9 mouse cellular contexts compared by ENCODE assay signal in the genomic region with DNA sequence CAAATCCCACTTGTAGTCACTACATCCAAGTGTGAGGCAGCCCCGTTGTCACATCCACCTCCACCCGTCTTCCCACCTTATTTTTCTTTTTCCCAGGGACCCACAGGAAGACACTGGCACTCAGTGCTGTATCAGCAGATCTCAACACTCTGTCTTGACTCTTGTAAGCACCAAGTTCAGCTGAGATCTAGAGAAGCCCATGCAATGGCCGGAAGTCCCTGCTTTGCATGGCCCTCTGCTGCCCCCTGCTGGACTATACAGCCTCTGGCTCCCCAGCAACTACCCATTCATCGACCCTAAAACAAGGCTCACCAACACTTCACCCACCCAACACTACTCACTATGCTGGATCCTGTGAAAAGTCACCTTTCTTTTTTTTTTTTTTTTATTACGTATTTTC. TPM values are rescaled to one million over a fixed set of nuclear protein-coding genes. Genes with fewer than 3 reads are reported as not detected.
A peak's percentile ranks its signal among the peaks of the same experiment; 100 is the strongest.
DNase-seq lines count a peak whose midpoint lies in the region; ATAC-seq and TF ChIP-seq lines count a peak whose summit lies in the region.
"Had no signal": no experiment of that assay in that cellular context is flagged by ENCODE, and none has a peak within 500 bp of the region (broad histone marks: within the 10 kb centered on the region; RNA-seq: fewer than 3 reads in every experiment).

No protein-coding gene starts in this region.

- H3K9me3 ChIP-seq in CH12.LX (replicated peaks; ENCODE audit: low read length): no peaks in the 10 kb centered on the region
- no peaks in the 10 kb centered on the region for H3K9me3 ChIP-seq in forebrain, embryonic 14.5 days (replicated peaks; ENCODE audit: control insufficient read depth, low read length)
- H3K9me3 ChIP-seq: heart, embryonic 13.5 days had no signal

- in situ Hi-C loops in CH12.LX (cut with MboI; ENCODE audit: low pct_ligation_motif_present, low pct_unique_long_range_greater_than_20kb, low sequenced_read_pairs): loop anchor here (5.0 to 10.0 kb wide), 3 partner anchors 33 to 290 kb away; a partner anchor contains a TSS

- intact Hi-C loops in heart, postnatal 25 days (cut with DNase I): loop anchor here (1.0 to 5.0 kb wide), 3 partner anchors 78 to 288 kb away; no protein-coding TSS in a partner anchor

- peak; percentile 84 to 94 for TF ChIP-seq CTCF in CH12.LX (conservative IDR thresholded peaks at IDR 0.05 in 1 of 2, IDR thresholded peaks at IDR 0.05 in 1 of 2; ENCODE audit: low read depth in 2 of 2, low read length in 2 of 2)

- no peak overlapping the region for H3K4me3 ChIP-seq in CH12.LX (replicated peaks in 1 of 3; ENCODE audit: low read depth in 2 of 3, low read length in 2 of 3, poor library complexity in 1 of 3)
- H3K4me3 ChIP-seq in forebrain, embryonic 14.5 days (ENCODE audit: low read depth, low read length): no peak overlapping the region
- H3K4me3 ChIP-seq: heart, embryonic 13.5 days had no signal

- H3K4me1 ChIP-seq in CH12.LX (ENCODE audit: control insufficient read depth in 1 of 2, insufficient read depth in 2 of 2): peaks cover 5 to 9% of the 10 kb centered on the region in 2 experiments
- no peaks in the 10 kb centered on the region for H3K4me1 ChIP-seq in forebrain, embryonic 14.5 days (ENCODE audit: control insufficient read depth, insufficient read depth, low read length)

- peak; percentile 96 for TF ChIP-seq RAD21 in CH12.LX (IDR thresholded peaks at IDR 0.05; ENCODE audit: low read depth, low read length)

- peak; percentile 91 for DNase-seq in CH12.LX (ENCODE audit: extremely low read depth)
- peak; percentile 79 for DNase-seq in c-Kit-positive CD71-positive TER-119-negative erythroid progenitor cells, embryonic 14.5 days (ENCODE audit: low read depth)
- DNase-seq in forebrain, embryonic 14.5 days (ENCODE audit: low spot score): peak; percentile 93
- peak; percentile 61 for DNase-seq in heart, postnatal 25 days (ENCODE audit: low spot score)
- peak; percentile 90 for DNase-seq in layer of hippocampus, adult 11-12 months (ENCODE audit: low spot score)
- peak; percentile 80 to 87 for DNase-seq in lung, adult 18-20 months
- peak; percentile 76 for DNase-seq in testis, postnatal 14 days (ENCODE audit: low spot score)

- no peaks in the 10 kb centered on the region for H3K79me2 ChIP-seq in CH12.LX (replicated peaks; ENCODE audit: control insufficient read depth, extremely low read depth, insufficient read depth, poor library complexity, severe bottlenecking)

- no peak overlapping the region for H3K4me2 ChIP-seq in CH12.LX (ENCODE audit: insufficient read depth, low read depth, poor library complexity, severe bottlenecking)
- no peak overlapping the region for H3K4me2 ChIP-seq in forebrain, embryonic 14.5 days (ENCODE audit: low read length)
- H3K4me2 ChIP-seq: heart, embryonic 13.5 days had no signal

- WGBS in forebrain, embryonic 14.5 days: 25% methylated on average over 5 of the region's 5 CpGs

- H3K27me3 ChIP-seq in CH12.LX (replicated peaks): peaks cover 5% of the 10 kb centered on the region
- H3K27me3 ChIP-seq in forebrain, embryonic 14.5 days (replicated peaks; ENCODE audit: control insufficient read depth, insufficient read depth, low read length): no peaks in the 10 kb centered on the region
- H3K27me3 ChIP-seq: heart, embryonic 13.5 days had no signal

- peak overlapping the region; percentile 49; the same call in 1 of the 2 replicates for H3K9ac ChIP-seq in CH12.LX (ENCODE audit: insufficient read depth, low read depth)
- H3K9ac ChIP-seq in forebrain, embryonic 14.5 days (ENCODE audit: low read length): no peak overlapping the region
- H3K9ac ChIP-seq: heart, embryonic 13.5 days had no signal

- 0 out of 2 replicates have a peak, but pooled peaks have one; percentile 21 for TF ChIP-seq POLR2A in CH12.LX (IDR thresholded peaks at IDR 0.05; ENCODE audit: low read depth, low read length)

- dilution Hi-C loops in CH12.LX (cut with MboI; ENCODE audit: extremely low pct_ligation_motif_present, extremely low pct_unique_long_range_greater_than_20kb, low sequenced_read_pairs): no loop called here

- H3K27ac ChIP-seq in CH12.LX (ENCODE audit: insufficient read depth, low read depth): no peak overlapping the region
- no peak overlapping the region for H3K27ac ChIP-seq in forebrain, embryonic 14.5 days (ENCODE audit: low read depth, low read length)
- H3K27ac ChIP-seq: heart, embryonic 13.5 days had no signal

- no peaks in the 10 kb centered on the region for H3K36me3 ChIP-seq in CH12.LX (replicated peaks in 1 of 2; ENCODE audit: control insufficient read depth in 1 of 2, insufficient read depth in 1 of 2, low read length in 1 of 2)
- H3K36me3 ChIP-seq in forebrain, embryonic 14.5 days (ENCODE audit: control insufficient read depth, insufficient read depth, low read length): no peaks in the 10 kb centered on the region
- H3K36me3 ChIP-seq: heart, embryonic 13.5 days had no signal

- no peak for TF ChIP-seq EP300 in CH12.LX (IDR thresholded peaks at IDR 0.05; ENCODE audit: low read length)

- peak; percentile 85 for ATAC-seq in forebrain, embryonic 14.5 days
- ATAC-seq in neutrophil, adult 5-6 weeks (ENCODE audit: extremely low read depth, insufficient number of reproducible peaks, low FRiP score, poor library complexity, severe bottlenecking): peak; percentile 93

TF ChIP-seq in CH12.LX, 34 proteins besides CTCF, POLR2A, EP300 and RAD21:
- peak; percentile 85 for TF ChIP-seq MAFK (IDR thresholded peaks at IDR 0.05; ENCODE audit: insufficient replicate concordance, low read length)
- TF ChIP-seq ZC3H11A (IDR thresholded peaks at IDR 0.05; ENCODE audit: low read depth, low read length): peak; percentile 50
- no peak for TF ChIP-seq KAT2A (IDR thresholded peaks at IDR 0.05; ENCODE audit: insufficient replicate concordance, low read length)
- no peak for TF ChIP-seq RCOR1 (conservative IDR thresholded peaks at IDR 0.05; ENCODE audit: low read depth, low read length)
- TF ChIP-seq SMC3 (IDR thresholded peaks at IDR 0.05; ENCODE audit: low read depth, low read length): peak; percentile 88
- TF ChIP-seq ELF1 (IDR thresholded peaks at IDR 0.05; ENCODE audit: low read depth, low read length): peak; percentile 83
- peak; percentile 54 for TF ChIP-seq HCFC1 (IDR thresholded peaks at IDR 0.05; ENCODE audit: low read depth, low read length)
- no peak; the same call in 1 of the 2 replicates for TF ChIP-seq NELFE (IDR thresholded peaks at IDR 0.05; ENCODE audit: low read depth, low read length)
- peak; percentile 42; the same call in 1 of the 2 replicates for TF ChIP-seq IRF4 (IDR thresholded peaks at IDR 0.05; ENCODE audit: low read depth, low read length)

RNA-seq across cellular contexts. Expression of a gene that starts 13.9 kb away (rescaled TPM):
- total RNA-seq in CH12.LX (2012; rRNA removed): 27.4 and 29.7 TPM in 2 replicates
- total RNA-seq in CH12.LX (2014; rRNA removed): 34.3 and 34.8 TPM in 2 replicates
- polyA plus RNA-seq in CH12.LX (2012; ENCODE audit: insufficient read length, low read depth): 31.7 and 37.2 TPM in 2 replicates
- polyA plus RNA-seq in forebrain, embryonic 14.5 days (2014; fragmentation: Nextera tagmentation; extraction: Ambion mirVana): 62.0 and 71.0 TPM in 2 replicates
- 10 to 100 TPM; 15.2 to 19.3 TPM for total RNA-seq in heart, postnatal 25 days (2021)
- total RNA-seq in neutrophil, adult 5-6 weeks (2017): 47.8 and 57.1 TPM in 2 replicates

RNA-seq across cellular contexts. Expression of a gene that starts 32.6 kb away (rescaled TPM):
- total RNA-seq in CH12.LX (2012; rRNA removed): not detected in 2 replicates
- total RNA-seq in CH12.LX (2014; rRNA removed): not detected in 2 replicates
- 0.11 TPM in 1 of 2 replicates, not detected in the other for polyA plus RNA-seq in CH12.LX (2012; ENCODE audit: insufficient read length, low read depth)
- 0.58 and 1.3 TPM in 2 replicates for polyA plus RNA-seq in forebrain, embryonic 14.5 days (2014; fragmentation: Nextera tagmentation; extraction: Ambion mirVana)
- total RNA-seq in heart, postnatal 25 days (2021): 10 to 100 TPM; 10.6 to 16.1 TPM
- 2.1 and 3.5 TPM in 2 replicates for total RNA-seq in neutrophil, adult 5-6 weeks (2017)
